13 mouse cellular contexts compared by ENCODE assay signal in genomic region chr1:164502231-164502630, GRCm38 (mm10). TPM values are rescaled to one million over a fixed set of nuclear protein-coding genes. Genes with fewer than 3 reads are reported as not detected.
A peak's percentile ranks its signal among the peaks of the same experiment; 100 is the strongest.
DNase-seq lines count a peak whose midpoint lies in the region; ATAC-seq lines count a peak whose summit lies in the region.
"Had no signal": no experiment of that assay in that cellular context is flagged by ENCODE, and none has a peak within 500 bp of the region (broad histone marks: within the 10 kb centered on the region; RNA-seq: fewer than 3 reads in every experiment).

No protein-coding gene starts in this region.

- no peak for DNase-seq in cerebellum, postnatal 4 days (ENCODE audit: low spot score in 2 of 2)
- DNase-seq in cerebellum, adult 11 months, result peak; percentile 18
- peak; percentile 65 to 71 for DNase-seq in cerebellum, postnatal 25 days
- peak; percentile 6 to 34 for DNase-seq in heart, postnatal 14 days
- no peak for DNase-seq in urinary bladder, postnatal 14 days (ENCODE audit: low spot score)
- no peak for DNase-seq in kidney, adult 18-20 months
- DNase-seq: liver, postnatal 0 days; lung, postnatal 36 days; spleen, adult 18-20 months; thymus, postnatal 25 days had no signal

- ATAC-seq in cerebellum, adult (ENCODE audit: insufficient number of reproducible peaks, low FRiP score, low TSS enrichment), result peak; percentile 61
- ATAC-seq in inflammation-experienced regulatory T-cells, adult 6 months, result no peak
- ATAC-seq: liver, postnatal 0 days; Patski had no signal

- intact Hi-C loops in heart, postnatal 14 days (cut with DNase I), result no loop called here

RNA-seq across cellular contexts. Expression of gene Atp1b1, which starts 44.1 kb away (rescaled TPM):
- total RNA-seq in heart, postnatal 14 days (2021), result 100 to 1,000 TPM; 452 to 466 TPM
- 1 to 10 TPM in 2 of 3 experiments, under 1 TPM in 1; 0.19 to 3.4 (median 2.4) TPM for polyA plus RNA-seq in inflammation-experienced regulatory T-cells, adult 6 months (2017; shearing (Covaris generic))

Comparison
In these comparisons a context has a peak if more than half of its experiments do, and no peak if none do; other contexts are left out.
1. DNase-seq: peak in cerebellum, adult 11 months (single experiment), cerebellum, postnatal 25 days (2 of 2) and heart, postnatal 14 days (2 of 2); none in cerebellum, postnatal 4 days (0 of 2), urinary bladder, postnatal 14 days (single experiment) and kidney, adult 18-20 months (single experiment).